Mouse (Mus musculus) CD4-positive, CD25-positive, alpha-beta regulatory T cell, adult 4 months (primary cell): ENCODE data around the gene Uvrag. TPM values are rescaled to one million over a fixed set of nuclear protein-coding genes. Genes with fewer than 3 reads are reported as not detected.

Source experiments
- ATAC-seq: one replicate; pipeline ENCODE4 v1.8.0; 2017
- polyA plus RNA-seq, 2 experiments: library from polyadenylated mRNA; unstranded; fragments of 100-300 nt; shearing (Covaris generic); gene quantifications; one replicate each; pipeline ENCODE4 v1.2.1; 2017

Uvrag gene
- polyA plus RNA-seq, 2 experiments from 2014 or later = 5.7 to 9.5 TPM

DNA sequence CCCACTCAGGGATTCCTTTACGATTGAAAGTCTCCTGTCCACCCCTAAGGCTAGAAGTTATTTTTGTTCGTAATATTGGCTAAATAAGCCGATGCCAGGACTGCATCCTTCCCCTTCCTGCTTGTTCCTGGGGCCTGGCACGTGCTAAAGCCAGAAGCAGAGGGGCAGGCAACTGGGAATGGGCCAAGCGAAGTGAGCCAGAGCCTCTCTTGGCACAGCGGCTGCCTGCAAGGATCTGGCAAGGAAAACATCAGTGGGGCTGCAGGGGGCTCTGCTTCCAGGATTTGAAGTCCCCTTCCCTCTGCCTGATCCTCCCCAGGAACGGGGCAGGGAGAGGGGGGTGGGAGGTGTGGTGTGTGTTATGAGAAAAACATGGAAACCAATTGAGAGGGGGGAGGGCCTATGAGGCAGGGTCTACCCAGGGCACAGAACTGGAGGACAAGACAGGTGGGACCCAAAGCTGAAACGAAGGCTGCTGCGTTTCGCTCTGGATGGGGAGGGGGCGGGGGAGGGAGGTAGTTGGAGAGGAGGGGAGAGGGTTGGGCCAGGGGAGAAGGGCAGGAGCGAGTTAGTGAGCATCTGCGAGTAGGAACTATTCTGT, 265.5 kb downstream of the Uvrag start:
- ATAC-seq = no peak

DNA sequence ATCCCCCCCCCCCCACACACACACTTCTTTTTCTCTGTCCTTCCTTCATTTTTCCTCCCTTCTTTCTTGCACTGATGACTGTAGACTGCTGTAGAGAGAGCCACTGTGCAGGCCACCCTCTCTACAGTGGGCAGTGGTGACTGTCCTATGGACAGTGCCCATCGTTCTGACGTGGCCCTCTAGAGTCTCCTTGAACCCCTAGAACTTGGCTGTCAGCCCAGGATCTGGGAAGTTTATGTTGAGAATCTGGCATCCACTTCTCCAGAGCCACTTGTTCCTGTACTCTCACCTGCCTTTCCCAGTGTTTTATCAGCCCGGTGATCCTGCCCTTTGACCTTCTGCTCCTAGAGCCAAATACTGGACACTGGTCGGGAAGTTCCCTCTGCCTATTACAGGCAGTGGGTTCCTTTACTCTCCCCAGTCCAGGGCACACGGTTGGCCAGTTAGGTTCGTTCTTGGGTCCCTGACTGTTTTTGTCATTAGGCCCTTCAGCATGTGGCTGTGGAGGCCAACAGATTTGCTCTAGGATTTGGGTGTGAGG, 266.5 kb downstream of the Uvrag start:
- ATAC-seq = no peak

DNA sequence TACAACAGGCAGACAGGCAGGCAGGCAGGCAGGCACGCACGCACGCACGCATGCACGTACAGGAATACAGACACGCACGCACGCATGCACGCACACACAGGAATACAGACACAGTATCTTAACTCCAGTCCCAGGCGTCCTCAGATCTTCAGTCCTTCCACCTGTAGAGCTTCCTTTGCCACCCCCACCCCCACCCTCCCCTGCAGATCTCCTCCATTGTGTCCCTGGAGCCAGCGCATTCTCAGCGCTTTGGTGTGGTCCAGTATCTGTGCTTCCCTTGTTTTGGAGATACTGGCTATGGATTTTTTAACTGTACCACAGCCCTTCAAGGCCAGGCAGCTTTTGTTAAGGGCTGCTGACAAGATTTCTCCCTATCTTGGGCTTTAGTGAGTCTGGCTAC, 267.6 kb downstream of the Uvrag start:
- ATAC-seq = no peak

- ATAC-seq = no peak
These were observed 269.1 kb downstream of the Uvrag start for GRCm38 (mm10) chr7:98871882-98872281.

DNA sequence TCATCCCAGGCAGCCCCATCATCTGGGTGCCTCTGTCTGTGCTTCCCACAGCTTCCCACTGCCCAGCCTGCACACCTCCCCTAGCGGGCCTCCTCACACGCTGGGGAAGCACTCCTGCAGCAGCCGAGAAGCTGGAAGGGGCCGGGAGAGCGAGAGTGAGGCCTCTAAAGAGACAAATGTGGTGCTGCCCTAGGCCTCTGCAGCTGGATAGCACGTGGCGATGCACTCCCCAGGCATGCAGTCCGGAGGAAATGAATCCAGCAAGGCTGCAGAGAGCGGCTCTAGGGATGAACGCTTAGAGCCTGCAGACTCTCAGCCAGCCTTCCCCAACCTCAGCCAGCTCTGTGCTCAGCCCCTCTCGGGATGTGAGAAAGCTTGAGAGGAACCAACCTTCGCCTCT, 270.1 kb downstream of the Uvrag start:
- no peak for ATAC-seq

DNA sequence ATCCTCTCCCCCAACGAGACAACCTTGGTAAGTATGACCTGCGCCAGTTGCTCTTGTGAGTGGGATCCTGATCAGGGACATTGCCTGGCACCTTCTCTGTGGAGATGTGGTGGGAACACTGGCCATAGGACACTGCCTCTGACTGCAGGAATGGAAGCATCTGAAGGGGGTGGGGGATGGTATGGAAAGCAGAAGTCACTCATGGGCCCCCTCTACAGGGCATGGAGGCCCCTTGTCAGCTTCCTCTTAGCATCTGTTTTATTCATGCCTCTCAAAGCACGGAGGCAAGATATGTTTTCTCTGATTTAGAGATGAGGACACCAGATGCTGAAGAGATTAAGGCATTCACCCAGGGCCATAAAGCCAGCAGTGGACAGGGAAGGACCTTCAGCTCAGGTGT, 271.9 kb downstream of the Uvrag start:
- ATAC-seq = no peak

DNA sequence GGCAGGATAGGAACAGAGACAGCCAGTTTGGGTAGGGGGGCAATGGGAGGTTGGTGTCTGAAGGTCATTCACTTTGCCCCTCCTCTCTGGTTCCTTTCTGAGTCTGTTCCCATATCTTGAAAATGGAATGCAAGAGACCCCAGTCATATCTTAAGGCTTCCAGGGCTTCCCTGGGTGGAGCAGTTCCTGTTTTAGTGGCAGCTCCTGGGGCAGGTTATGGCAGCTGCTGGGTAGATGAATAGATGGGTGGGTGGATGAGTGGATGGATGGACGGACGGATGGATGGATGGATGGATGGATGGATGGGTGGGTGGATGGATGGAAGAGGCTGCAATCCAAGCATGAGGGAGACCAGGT, 273.2 kb downstream of the Uvrag start:
- no peak for ATAC-seq

DNA sequence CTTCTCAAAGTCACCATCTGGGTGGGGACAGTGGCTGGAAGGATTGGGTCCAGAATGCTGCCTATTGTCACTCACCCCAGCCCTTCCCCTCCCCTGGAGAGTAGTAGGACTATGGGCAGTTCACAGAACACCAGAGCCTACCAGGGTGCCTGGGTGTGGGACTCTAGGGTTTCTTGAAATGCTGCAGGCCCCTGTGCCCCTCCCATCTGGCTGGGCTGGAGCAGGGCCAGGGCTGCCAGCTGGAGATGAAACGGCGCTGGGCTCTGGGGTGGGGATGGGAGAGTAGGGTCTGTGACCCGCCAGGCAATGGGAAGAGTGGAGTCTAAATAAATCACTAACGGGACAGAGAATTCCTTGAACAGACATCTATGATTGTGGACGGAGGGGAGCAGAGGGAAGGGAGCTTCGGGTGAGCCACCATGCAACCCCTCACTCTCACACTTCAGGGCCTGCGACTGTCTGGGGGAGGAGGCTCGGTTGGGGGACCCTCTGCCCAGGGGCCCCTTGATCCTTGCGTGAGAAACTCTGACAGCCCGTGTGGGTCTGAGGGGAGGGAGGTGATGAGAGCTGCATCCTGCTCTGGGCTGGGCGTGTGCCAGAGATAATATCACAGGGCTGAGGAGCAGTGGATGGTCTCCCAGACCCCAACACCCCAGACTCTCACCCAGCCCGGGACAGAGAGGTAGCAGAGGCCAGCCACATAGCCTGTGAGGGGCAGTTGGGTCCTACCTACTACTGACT, 273.7 kb downstream of the Uvrag start:
- no peak for ATAC-seq

DNA sequence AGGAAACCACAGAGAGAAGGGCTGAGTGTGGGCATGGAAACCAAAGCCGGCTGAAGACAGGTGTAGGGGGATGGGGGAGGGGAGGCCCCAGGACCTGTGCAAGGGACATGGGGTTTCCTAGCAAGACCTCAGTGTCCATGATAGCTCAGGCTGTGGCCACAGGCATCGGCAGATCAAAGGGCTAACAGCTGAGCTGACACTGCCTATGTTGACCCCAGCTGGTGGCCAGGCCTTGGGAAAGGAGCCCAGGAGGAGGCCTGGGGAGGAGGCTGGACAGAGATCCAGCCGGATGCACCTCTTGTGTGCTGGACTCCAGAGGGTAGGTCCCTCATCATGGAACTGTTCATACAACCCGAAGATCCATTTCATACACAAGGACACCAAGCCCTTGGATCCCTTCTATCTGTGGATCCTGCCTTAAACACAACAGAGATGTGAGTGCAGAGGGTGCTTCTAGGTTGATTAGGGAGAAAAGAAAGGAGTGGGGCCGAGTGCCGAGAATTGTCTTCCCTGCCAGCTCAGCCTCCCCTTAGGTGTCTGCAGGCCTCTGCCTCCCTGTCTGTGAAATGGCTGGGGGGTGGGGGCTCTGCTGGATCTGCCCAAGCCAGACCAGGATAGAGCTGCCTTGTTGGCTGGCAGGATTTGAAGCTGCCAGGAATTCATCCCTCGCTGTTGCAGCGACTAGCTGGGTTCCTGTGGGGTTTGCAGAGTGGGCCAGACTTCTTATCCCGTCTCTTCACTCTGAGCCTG, 276.8 kb downstream of the Uvrag start:
- ATAC-seq = no peak

- no peak for ATAC-seq
These were observed 277.9 kb downstream of the Uvrag start for GRCm38 (mm10) chr7:98862994-98863393.

GRCm38 (mm10) chr7:98861002-98861401, 279.9 kb downstream of the Uvrag start:
- ATAC-seq = no peak

- ATAC-seq = no peak
These were observed 283.8 kb downstream of the Uvrag start for GRCm38 (mm10) chr7:98857094-98857493.

- ATAC-seq = no peak
These were observed 284.8 kb downstream of the Uvrag start for GRCm38 (mm10) chr7:98856128-98856527.

GRCm38 (mm10) chr7:98855388-98855787, 285.6 kb downstream of the Uvrag start:
- no peak for ATAC-seq

DNA sequence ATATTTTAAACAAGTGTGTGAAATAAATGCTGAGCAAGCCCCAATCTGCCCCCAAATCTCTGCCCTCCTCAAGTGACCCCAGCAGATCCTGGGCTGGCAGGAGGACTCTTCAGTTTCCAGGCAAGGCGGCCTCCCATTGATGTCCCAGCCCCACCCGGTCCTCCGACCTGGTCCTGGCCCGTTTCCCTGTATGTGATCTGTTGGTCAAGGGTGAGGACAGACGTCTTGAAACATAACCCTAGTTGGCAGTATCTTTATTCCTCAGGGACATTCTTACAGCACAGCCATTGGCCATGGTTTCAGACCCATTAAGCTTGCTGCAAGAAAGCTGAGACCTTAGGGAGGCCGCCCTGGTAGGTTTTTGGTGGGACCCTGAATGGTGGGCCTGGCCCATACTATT, 287.1 kb downstream of the Uvrag start:
- no peak for ATAC-seq

- no peak for ATAC-seq
These were observed 287.8 kb downstream of the Uvrag start for GRCm38 (mm10) chr7:98852950-98853650.

- ATAC-seq = no peak
These were observed 289.7 kb downstream of the Uvrag start for GRCm38 (mm10) chr7:98851220-98851619.

- ATAC-seq = no peak
These were observed 290.6 kb downstream of the Uvrag start for GRCm38 (mm10) chr7:98850388-98850787.

DNA sequence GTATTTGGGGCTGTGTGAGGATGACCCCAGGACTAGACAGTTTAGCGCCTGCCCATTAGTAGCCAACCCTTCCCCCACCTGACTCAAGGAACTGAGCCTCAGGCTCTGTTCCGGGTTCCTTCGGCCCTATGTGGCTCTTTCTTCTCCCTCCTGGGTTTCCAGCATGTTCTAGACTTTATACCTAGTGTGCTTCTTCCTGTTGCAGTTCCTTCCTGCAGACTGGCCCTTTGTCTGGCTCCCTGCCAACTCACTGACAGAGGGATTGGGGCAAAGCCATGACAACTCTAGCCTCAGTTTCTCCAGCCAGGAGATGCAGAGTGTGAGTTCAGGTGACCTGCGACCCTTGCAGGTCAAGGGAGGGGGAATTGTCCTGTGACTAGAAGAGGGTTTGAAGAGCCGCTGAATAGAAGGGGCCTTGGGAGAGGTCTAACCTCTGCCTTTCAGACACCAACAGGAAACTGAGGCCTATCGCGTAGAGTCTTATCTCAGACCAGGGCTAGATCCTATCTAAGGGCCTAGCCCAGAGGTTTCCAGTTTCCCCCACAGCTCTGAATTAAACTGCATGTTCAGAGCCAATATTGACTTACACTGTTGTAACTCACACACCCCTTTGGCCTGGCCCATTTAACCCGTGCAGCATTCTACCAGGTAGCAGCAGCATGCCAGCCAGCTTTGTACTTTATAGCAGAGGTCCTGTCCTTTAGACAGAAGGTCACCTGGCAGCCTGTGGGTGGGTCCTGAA, 291.9 kb downstream of the Uvrag start:
- ATAC-seq = no peak

- no peak for ATAC-seq
These were observed 297.3 kb downstream of the Uvrag start for GRCm38 (mm10) chr7:98843649-98844048.

DNA sequence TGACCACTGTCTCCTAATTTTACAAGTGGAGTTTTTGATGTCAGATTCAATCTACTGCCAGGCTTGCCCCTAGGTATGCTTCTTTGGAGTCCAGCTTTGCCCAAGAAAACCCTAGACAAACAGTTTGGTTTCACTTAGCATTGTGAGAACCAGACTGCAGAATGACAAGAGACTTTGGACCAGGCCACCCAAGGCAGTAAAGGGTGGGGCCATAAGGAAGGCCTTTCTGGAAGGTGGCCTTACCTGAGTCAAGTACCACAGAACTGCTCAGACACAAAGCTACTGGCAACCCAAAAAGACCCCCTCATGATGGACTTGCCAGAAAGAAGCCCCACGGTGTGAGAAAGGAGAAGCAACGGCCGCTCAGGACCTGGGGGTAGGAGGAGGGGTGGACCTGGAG, 297.9 kb downstream of the Uvrag start:
- ATAC-seq = no peak

- no peak for ATAC-seq
These were observed 299.1 kb downstream of the Uvrag start for GRCm38 (mm10) chr7:98841802-98842201.
